ENCODE assay signal across 9 mouse cellular contexts in the genomic region with DNA sequence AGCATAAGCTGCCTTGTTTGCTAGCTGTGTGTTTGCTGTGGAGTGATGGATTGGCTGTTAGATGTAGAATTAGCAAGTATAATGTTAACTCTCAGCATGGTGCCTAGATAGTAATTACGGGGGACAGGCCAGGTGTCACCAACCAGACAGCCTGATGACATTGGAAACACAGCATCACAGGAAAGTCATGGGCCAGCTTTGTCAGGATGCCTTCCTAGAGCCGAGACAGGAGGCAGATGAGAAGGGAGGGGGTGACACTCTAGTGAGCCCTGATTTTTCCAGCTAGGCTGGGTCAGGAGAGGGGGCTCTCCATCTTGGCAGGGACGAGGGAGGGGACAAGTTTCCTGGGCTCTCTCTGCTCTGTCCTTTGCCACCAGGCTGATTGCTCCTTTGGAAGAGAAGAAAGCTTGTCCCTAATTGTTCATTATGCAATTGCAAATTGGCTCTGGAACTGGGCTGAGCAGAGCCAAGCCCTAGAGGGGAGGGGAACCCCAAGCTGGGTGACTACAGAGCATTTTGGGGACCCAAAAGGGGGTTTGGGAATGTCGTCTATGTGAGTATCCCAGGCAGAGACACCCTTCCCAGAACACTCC. TPM values are rescaled to one million over a fixed set of nuclear protein-coding genes. Genes with fewer than 3 reads are reported as not detected.
DNase-seq lines count a peak whose midpoint lies in the region; ATAC-seq lines count a peak whose summit lies in the region.
"Had no signal": no experiment of that assay in that cellular context is flagged by ENCODE, and none has a peak within 500 bp of the region (broad histone marks: within the 10 kb centered on the region; RNA-seq: fewer than 3 reads in every experiment).

No protein-coding gene starts in this region.

- DNase-seq in gastrocnemius, adult 18-20 months (ENCODE audit: low spot score): peak; percentile 55
- no peak for DNase-seq in gastrocnemius, postnatal 14 days
- peak; percentile 33 for DNase-seq in adipocyte (ENCODE audit: low spot score)
- no peak for DNase-seq in heart, embryonic 10.5 days (ENCODE audit: low spot score)
- no peak for DNase-seq in spleen, postnatal 14 days (ENCODE audit: low spot score in 2 of 2)
- no peak for DNase-seq in c-Kit-positive CD71-positive TER-119-positive erythroid progenitor cells, embryonic 14.5 days (ENCODE audit: low spot score)
- no peak for DNase-seq in spleen, postnatal 4 days (ENCODE audit: low spot score in 2 of 2)
- DNase-seq: lung, embryonic 14.5 days had no signal

- ATAC-seq in limb, embryonic 13.5 days (ENCODE audit: low FRiP score, low read depth): no peak

- intact Hi-C loops in gastrocnemius, postnatal 14 days (cut with DNase I; ENCODE audit: low total_unique reads): no loop called here

- WGBS in heart, embryonic 10.5 days: 25% methylated on average over 4 of the region's 4 CpGs
- 11% methylated on average over 4 of the region's 4 CpGs for WGBS in limb, embryonic 13.5 days

- no peaks in the 10 kb centered on the region for H3K27me3 ChIP-seq in heart, embryonic 10.5 days (ENCODE audit: insufficient read depth, poor library complexity, severe bottlenecking)
- no peaks in the 10 kb centered on the region for H3K27me3 ChIP-seq in limb, embryonic 13.5 days

- peaks cover 76% of the 10 kb centered on the region for H3K4me1 ChIP-seq in heart, embryonic 10.5 days
- peaks cover 39% of the 10 kb centered on the region for H3K4me1 ChIP-seq in limb, embryonic 13.5 days

- H3K9me3 ChIP-seq in heart, embryonic 10.5 days: no peaks in the 10 kb centered on the region
- no peaks in the 10 kb centered on the region for H3K9me3 ChIP-seq in limb, embryonic 13.5 days

- no peak overlapping the region for H3K9ac ChIP-seq in limb, embryonic 13.5 days
- H3K9ac ChIP-seq: lung, embryonic 14.5 days had no signal

- H3K4me3 ChIP-seq in heart, embryonic 10.5 days: no peak overlapping the region
- no peak overlapping the region for H3K4me3 ChIP-seq in limb, embryonic 13.5 days

- H3K36me3 ChIP-seq in heart, embryonic 10.5 days: 0 out of 2 replicates have a peak, but pooled peaks cover 2% of the 10 kb centered on the region
- no peaks in the 10 kb centered on the region for H3K36me3 ChIP-seq in limb, embryonic 13.5 days

- no peak overlapping the region for H3K4me2 ChIP-seq in limb, embryonic 13.5 days (replicated peaks)
- H3K4me2 ChIP-seq: lung, embryonic 14.5 days had no signal

- peak overlapping the region; percentile 26; the same call in 1 of the 2 replicates for H3K27ac ChIP-seq in heart, embryonic 10.5 days
- H3K27ac ChIP-seq in limb, embryonic 13.5 days: peak overlapping the region; percentile 71; the same call in 1 of the 2 replicates

RNA-seq across cellular contexts. Expression of a gene that starts 29.6 kb away (rescaled TPM):
- total RNA-seq in gastrocnemius, adult 18-20 months (2021): 10 to 100 TPM; 65.0 to 78.0 TPM
- total RNA-seq in gastrocnemius, postnatal 14 days (2021): 10 to 100 TPM; 50.0 to 57.7 TPM
- 118 and 165 TPM in 2 replicates for polyA plus RNA-seq in heart, embryonic 10.5 days (2016; fragmentation: Nextera tagmentation; extraction: Ambion mirVana)
- polyA plus RNA-seq in limb, embryonic 13.5 days (2015; fragmentation: Nextera tagmentation; extraction: Ambion mirVana): 29.2 and 31.4 TPM in 2 replicates

Comparison
In these comparisons a context has a peak if more than half of its experiments do, and no peak if none do; other contexts are left out.
1. DNase-seq: peak in gastrocnemius, adult 18-20 months (single experiment) and adipocyte (single experiment); none in gastrocnemius, postnatal 14 days (single experiment), heart, embryonic 10.5 days (single experiment), spleen, postnatal 14 days (0 of 2), c-Kit-positive CD71-positive TER-119-positive erythroid progenitor cells, embryonic 14.5 days (single experiment) and spleen, postnatal 4 days (0 of 2).